Mouse (Mus musculus) forebrain, embryonic 11.5 days (tissue): ENCODE data around the gene Abcc9. TPM values are rescaled to one million over a fixed set of nuclear protein-coding genes. Genes with fewer than 3 reads are reported as not detected.

Source experiments
- ATAC-seq: fragments of 200-750 bp; cut with Nextera tagmentation; replicated peaks from 2 replicates; pipeline ENCODE4 v1.8.0; 2017; ENCODE audit warnings: moderate TSS enrichment; ENCODE audit not compliant: low FRiP score
- DNase-seq: peaks from one replicate; pipeline ENCODE4 v3.0.0-alpha.2; 2017; ENCODE audit warnings: low spot score
- H3K27ac ChIP-seq: fragments of 300-500 bp; sonication (generic); 2 replicates; pipeline ENCODE4 v1.5.1; 2014; ENCODE audit warnings: low read depth, low read length
- H3K27me3 ChIP-seq: fragments of 300-500 bp; sonication (generic); 2 replicates; pipeline ENCODE4 v1.6.1; 2014; ENCODE audit warnings: mild to moderate bottlenecking, low read length, mixed read lengths; ENCODE audit not compliant: control insufficient read depth, insufficient read depth
- H3K36me3 ChIP-seq: fragments of 300-500 bp; sonication (generic); 2 replicates; pipeline ENCODE4 v1.6.1; 2014; ENCODE audit warnings: mild to moderate bottlenecking, low read length, moderate library complexity, mixed read lengths; ENCODE audit not compliant: control insufficient read depth, insufficient read depth
- H3K4me1 ChIP-seq: fragments of 300-500 bp; sonication (generic); replicated peaks from 2 replicates; pipeline ENCODE4 v1.6.1; 2014; ENCODE audit warnings: low read length, mixed read lengths; ENCODE audit not compliant: control insufficient read depth, insufficient read depth
- H3K4me2 ChIP-seq: fragments of 300-500 bp; sonication (generic); 2 replicates; pipeline ENCODE4 v1.6.1; 2014; ENCODE audit warnings: low read depth, mild to moderate bottlenecking, low read length, moderate library complexity, mixed read lengths; ENCODE audit not compliant: severe bottlenecking
- H3K4me3 ChIP-seq: fragments of 300-500 bp; sonication (generic); 2 replicates; pipeline ENCODE4 v1.5.1; 2014; ENCODE audit warnings: low read depth, low read length
- H3K9ac ChIP-seq: fragments of 300-500 bp; sonication (generic); 2 replicates; pipeline ENCODE4 v1.6.1; 2014; ENCODE audit warnings: low read length
- H3K9me3 ChIP-seq: fragments of 300-500 bp; sonication (generic); 2 replicates; pipeline ENCODE4 v1.6.1; 2016; ENCODE audit warnings: low read length, mixed read lengths; ENCODE audit not compliant: control insufficient read depth
- WGBS: fragments of 180-500 bp; shearing (Covaris S2); extraction: QIAGEN DNeasy Blood & Tissue Kit; methylation state at CpG from one replicate; pipeline ENCODE4 v1.1.7; 2014; 5-methylcytosine and 5-hydroxymethylcytosine counted together
- polyA plus RNA-seq: library from polyadenylated mRNA; unstranded; fragments of >200 nt; fragmentation: Nextera tagmentation; extraction: Ambion mirVana; gene quantifications from 2 replicates; pipeline ENCODE4 v1.2.1, GENCODE M21; 2014

Gene Abcc9
- 1.6 TPM in 2 replicates for polyA plus RNA-seq

DNA sequence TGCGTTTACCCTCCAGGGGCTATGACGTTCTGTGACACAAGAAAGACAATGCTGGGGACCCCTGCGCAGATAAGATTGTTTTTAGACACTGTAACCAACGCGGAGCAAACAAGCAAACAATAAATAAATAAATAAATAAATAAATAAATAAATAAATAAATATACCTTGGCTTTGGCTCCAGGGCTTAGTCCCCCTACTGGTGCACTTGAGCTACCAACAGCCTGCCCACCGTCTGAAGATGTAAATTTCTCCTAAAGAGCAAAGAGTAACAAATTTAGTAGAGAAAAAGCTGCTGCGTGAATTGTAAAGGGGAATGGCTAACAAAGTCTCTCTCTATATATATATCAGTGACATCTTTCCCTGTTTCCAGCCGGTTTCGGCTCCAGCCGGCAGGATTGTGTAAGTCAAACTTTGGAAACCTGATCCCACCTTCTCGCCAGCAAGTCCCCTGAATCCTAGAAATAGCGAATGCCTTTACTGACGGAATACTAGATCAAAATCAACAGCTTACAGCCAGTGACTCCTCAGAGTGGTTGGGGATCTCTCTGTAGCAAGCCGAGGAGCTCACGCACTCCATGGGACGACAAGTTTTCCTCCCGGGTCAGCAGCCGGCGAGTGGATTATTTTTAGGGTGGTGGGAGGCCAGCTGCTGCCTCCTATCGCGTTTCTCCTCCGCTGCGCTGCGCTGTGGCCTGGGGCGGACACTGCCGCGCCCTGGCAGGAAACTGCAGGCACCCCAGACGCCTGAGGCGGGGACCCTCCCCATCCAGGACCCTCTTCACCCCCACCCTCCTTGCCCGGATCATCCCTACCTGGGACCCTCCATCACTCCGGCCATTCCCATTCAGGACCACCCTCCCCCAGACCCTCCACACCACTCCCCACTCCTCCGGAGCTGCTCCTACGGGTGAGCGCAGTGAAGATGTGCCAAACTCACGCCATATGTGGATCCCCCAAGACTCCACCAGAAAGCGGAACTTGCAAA, at the start of gene Abcc9:
TSS of gene Abcc9 (minus strand) at position 664 of the 986 bp plus-strand sequence.
- H3K36me3 ChIP-seq = no peaks in the 10 kb centered on the region
- peak within 1 kb of the TSS; percentile 67 for H3K4me2 ChIP-seq
- no peaks in the 10 kb centered on the region for H3K27me3 ChIP-seq
- H3K9me3 ChIP-seq = no peaks in the 10 kb centered on the region
- H3K27ac ChIP-seq = no peak within 1 kb of the TSS
- peak; percentile 71 for ATAC-seq
- WGBS = 6% methylated on average over 36 of the region's 36 CpGs
- H3K4me3 ChIP-seq = peak within 1 kb of the TSS; percentile 34
- DNase-seq = peak; percentile 54
- H3K9ac ChIP-seq = peak within 1 kb of the TSS; percentile 27; the same call in 1 of the 2 replicates
- H3K4me1 ChIP-seq = no peaks in the 10 kb centered on the region

DNA sequence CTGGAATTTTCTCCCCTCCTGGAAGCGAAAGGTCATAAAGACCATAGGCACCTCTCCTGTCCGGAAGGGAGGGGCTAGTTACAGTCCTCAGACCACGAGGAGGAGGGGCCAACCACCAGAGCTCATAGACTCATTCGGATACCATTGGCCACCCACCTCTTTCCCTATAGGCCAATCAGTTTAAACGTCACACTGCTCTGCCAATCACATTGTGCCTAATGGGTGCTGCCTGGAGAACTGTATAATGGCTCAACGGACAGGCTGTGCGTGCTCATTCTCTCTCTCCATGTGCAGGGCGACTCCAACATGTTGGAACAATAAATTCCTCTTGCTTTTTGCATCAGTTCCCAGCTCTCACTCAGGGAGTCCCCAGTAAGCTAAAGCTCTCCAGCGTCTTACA, 49.2 kb upstream of the Abcc9 start:
- ATAC-seq (no peak), DNase-seq (no peak)
- H3K4me3 ChIP-seq = no peak overlapping the region
- no peak overlapping the region for H3K27ac ChIP-seq
- H3K4me2 ChIP-seq = no peak overlapping the region
- H3K9ac ChIP-seq = no peak overlapping the region
- no peaks in the 10 kb centered on the region; the same call in 1 of the 2 replicates for H3K27me3 ChIP-seq
- no peaks in the 10 kb centered on the region for H3K4me1 ChIP-seq
- H3K36me3 ChIP-seq = no peaks in the 10 kb centered on the region
- WGBS = 63% methylated on average over 9 of the region's 9 CpGs
- no peaks in the 10 kb centered on the region for H3K9me3 ChIP-seq

DNA sequence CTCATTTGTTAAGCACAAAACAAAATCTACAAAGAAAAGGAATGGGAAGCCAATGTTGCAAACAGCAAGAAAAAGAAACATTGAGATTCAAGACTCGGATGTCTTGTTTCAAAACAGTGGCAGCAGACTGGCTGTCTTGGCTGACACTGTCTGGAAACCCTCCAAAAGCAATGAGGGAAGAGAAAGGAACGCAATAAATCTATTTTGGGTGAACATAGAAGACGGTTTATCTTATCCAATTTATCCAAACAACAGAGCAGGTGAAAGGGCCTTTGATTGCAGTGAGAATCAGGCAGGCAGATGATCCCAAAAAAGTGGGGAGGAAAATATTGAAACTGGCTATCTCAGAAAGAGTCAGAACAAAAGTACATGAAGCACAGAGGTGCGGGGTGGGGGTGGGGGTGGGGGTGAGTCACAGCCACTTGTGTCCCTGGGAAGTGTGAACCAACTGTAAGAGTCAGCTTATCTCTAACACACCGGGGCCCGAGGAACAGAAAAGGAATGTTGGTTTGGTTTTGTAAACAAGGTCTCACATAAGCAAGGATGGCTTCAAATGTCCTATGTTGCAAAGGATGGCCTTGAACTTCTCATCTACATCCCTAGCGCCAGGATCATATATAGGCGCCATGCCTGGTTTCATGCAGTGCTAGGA, 46.1 kb upstream of the Abcc9 start:
- no peaks in the 10 kb centered on the region for H3K9me3 ChIP-seq
- DNase-seq (no peak), ATAC-seq (no peak)
- H3K4me3 ChIP-seq = no peak overlapping the region
- H3K36me3 ChIP-seq = no peaks in the 10 kb centered on the region
- H3K4me2 ChIP-seq = no peak overlapping the region
- H3K27ac ChIP-seq = no peak overlapping the region
- no peak overlapping the region for H3K9ac ChIP-seq
- 90% methylated on average over 8 of the region's 8 CpGs for WGBS
- H3K27me3 ChIP-seq = no peaks in the 10 kb centered on the region
- H3K4me1 ChIP-seq = no peaks in the 10 kb centered on the region

DNA sequence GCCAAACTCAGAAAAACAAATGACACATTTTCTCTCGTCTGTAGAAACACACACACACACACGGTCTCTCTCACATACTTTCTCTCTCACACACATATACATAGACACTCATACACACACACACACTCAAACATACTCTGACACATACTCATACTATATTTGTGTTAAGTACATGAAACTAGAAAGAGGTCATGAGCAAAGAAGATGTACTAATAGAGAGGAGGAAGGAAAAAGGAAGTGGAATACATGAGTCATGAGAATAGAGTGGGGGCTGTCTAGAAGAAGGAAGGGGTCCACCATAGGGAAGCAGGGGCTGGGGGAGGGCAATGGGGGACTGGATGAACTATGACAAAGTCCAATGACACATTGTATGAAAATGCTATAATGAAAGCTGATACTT, 45.0 kb upstream of the Abcc9 start:
- 90% methylated on average over 2 of the region's 2 CpGs for WGBS
- ATAC-seq = no peak
- no peak overlapping the region for H3K4me2 ChIP-seq

DNA sequence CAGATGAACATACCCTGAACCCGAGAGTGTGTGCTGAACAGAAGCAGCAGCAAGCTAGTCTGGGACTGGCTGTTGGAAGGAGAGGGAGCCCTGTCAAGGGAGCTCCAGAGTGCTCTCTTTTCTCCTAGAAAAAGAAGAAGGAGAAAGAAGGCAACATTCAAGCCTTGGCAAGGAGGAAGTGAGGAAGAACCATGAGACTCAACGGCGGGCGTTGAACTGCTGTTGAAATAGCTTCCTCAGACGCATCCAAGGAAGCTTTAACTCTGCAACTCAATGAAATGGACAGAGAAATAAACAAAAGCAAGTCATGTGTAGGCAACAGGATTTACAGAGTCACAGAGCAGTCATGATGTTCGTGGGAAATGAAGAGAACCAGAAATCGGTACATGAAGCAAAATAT, 44.6 kb upstream of the Abcc9 start:
- no peak overlapping the region for H3K27ac ChIP-seq
- 88% methylated on average over 7 of the region's 7 CpGs for WGBS

More for the DNA sequence above, 45.0 kb upstream of the Abcc9 start:
- Histone ChIP-seq H3K9ac (no peak overlapping the region), H3K36me3 (no peaks in the 10 kb centered on the region), H3K27me3 (no peaks in the 10 kb centered on the region), H3K9me3 (no peaks in the 10 kb centered on the region), H3K4me1 (no peaks in the 10 kb centered on the region), H3K4me3 (no peak overlapping the region), H3K27ac (no peak overlapping the region)
- no peak for DNase-seq

DNA sequence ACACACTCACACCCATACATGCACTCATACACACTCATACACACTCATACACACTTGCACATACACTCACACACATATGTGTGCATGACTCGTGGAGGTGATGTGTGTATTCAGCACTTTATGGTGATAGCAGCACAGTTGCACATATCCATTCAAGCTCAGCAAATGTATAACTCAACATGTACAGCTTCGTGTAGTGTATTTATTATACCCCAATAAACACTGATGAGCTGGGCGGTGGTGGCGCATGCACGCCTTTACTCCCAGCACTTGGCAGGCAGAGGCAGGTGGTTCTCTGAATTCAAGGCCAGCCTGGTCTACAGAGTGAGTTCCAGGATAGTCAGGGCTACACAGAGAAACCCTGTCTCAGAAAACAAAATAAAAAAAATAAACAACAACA, 43.4 kb upstream of the Abcc9 start:
- Histone ChIP-seq H3K9ac (no peak overlapping the region), H3K9me3 (no peaks in the 10 kb centered on the region), H3K4me2 (no peak overlapping the region), H3K27me3 (no peaks in the 10 kb centered on the region), H3K4me1 (no peaks in the 10 kb centered on the region), H3K36me3 (no peaks in the 10 kb centered on the region), H3K27ac (no peak overlapping the region), H3K4me3 (no peak overlapping the region)
- ATAC-seq (no peak), DNase-seq (no peak)
- WGBS = 97% methylated on average over 5 of the region's 5 CpGs

More for the DNA sequence above, 44.6 kb upstream of the Abcc9 start:
- H3K4me3 ChIP-seq = no peak overlapping the region
- ATAC-seq (no peak), DNase-seq (no peak)
- H3K4me1 ChIP-seq = no peaks in the 10 kb centered on the region
- no peaks in the 10 kb centered on the region for H3K36me3 ChIP-seq
- no peaks in the 10 kb centered on the region for H3K27me3 ChIP-seq
- H3K4me2 ChIP-seq = no peak overlapping the region
- H3K9me3 ChIP-seq = no peaks in the 10 kb centered on the region
- no peak overlapping the region for H3K9ac ChIP-seq

DNA sequence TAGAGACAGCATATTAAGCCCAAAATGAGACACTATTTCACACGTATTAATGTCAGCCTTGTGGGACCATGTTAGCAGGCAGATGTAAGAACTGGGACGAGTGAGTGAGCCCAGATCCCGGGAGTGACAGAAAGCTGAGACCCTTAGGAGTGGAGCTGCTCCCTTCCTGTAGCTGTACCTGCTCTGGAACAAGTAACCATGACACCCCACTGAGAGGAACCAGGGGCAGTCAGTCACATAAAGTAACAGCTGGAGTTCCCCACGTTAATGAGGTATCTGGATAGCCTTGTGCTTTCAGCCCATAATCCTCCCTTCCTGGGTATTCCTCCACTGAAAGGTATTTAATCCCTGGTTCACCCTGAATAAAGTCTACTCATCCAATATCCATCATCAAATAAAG, 41.1 kb upstream of the Abcc9 start:
- Histone ChIP-seq H3K4me2 (no peak overlapping the region), H3K27me3 (no peaks in the 10 kb centered on the region), H3K9me3 (no peaks in the 10 kb centered on the region), H3K36me3 (no peaks in the 10 kb centered on the region), H3K27ac (no peak overlapping the region), H3K4me1 (no peaks in the 10 kb centered on the region), H3K9ac (no peak overlapping the region), H3K4me3 (no peak overlapping the region)
- DNase-seq = no peak
- 55% methylated on average over 4 of the region's 4 CpGs for WGBS
- no peak for ATAC-seq

DNA sequence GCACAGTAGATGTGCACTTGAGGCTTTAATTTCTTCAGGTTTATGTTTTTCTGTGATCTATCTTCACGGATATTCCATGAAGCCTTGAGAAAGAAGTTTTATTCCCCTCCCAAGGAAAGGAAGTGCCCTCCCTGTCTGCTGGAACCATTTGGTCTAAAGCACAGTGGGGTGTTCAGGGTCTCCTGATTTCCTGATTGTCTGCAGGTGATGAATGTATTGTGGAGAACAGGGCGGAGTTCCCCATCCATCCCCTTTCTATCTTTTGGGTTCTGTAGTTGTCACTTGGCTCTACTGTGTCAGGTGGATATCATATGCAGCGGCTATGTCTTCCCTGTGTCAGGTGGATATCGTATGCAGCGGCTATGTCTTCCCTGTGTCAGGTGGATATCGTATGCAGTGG, 39.6 kb upstream of the Abcc9 start:
- WGBS = 87% methylated on average over 6 of the region's 6 CpGs
- no peaks in the 10 kb centered on the region for H3K9me3 ChIP-seq
- H3K27me3 ChIP-seq = no peaks in the 10 kb centered on the region
- H3K36me3 ChIP-seq = no peaks in the 10 kb centered on the region
- DNase-seq = no peak
- H3K27ac ChIP-seq = no peak overlapping the region
- no peak overlapping the region for H3K4me2 ChIP-seq
- ATAC-seq = no peak
- no peak overlapping the region for H3K9ac ChIP-seq
- H3K4me3 ChIP-seq = no peak overlapping the region
- H3K4me1 ChIP-seq = no peaks in the 10 kb centered on the region
